Mouse (Mus musculus) ES-CJ7 (cell line): ENCODE results near the gene Neil1.
A peak's percentile ranks its signal among the peaks of the same experiment; 100 is the strongest.

Experiments used
- DNase-seq: peaks from one replicate; pipeline ENCODE4 v3.0.0; 2011; ENCODE audit warnings: low read depth, low spot score

Gene Neil1

DNA sequence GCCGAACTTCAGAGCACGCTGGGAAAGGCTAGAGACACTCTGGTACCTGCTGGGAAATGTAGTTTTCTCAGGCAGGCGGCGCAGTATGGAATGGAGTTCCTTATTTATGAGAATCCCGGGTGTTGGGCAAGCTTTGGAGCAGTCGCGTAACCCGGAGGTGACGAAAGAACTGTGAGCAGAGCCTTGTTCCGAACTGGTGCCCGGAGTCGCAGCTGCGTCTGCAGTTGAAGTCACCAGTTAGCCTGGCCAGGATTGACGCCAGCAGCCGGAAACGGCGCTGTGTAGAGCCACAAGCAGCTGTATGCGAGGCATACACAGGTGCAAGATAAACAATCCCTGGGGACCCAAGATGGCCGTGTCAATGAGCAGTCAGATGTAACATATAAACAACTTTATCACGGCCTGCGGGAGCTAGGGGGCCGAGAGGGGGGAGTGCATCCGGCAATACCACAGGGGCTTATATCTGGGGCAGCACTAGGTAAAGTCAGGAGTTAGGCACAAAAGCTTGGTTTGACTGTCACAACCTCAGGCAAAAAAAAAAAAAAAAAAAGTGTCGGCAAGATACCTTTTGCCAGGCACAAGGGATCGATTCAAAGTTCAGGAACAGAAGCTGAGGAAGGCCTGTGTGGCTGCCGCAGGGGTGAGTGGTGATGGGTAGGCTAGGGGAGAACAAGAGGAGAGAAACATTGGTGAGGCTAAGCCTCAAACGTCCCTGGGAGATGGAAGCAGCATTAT, at the start of gene Neil1:
Gene Neil1, minus strand, starts transcription at position 162 of the 735 bp plus-strand sequence.
- DNase-seq, result peak; percentile 92

DNA sequence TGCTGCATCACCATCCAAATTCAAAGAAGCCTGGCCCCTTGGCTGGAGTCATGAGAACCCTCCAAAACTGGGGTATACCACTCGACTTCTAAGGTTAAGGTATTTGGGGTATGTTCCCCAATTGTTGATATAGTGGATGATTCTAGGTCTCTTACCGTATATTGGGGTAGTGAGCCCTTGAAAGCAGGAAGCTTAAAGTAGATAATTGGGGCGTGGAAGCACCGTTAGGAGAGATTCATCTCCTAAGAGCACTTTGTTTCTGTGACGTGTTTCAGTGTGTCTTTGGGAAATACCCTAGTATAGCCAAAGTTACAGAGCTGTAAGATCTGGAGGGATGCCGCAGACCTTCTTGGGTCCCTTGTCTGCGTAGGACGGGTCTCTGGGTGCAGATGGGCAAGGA, 49.3 kb upstream of the Neil1 start:
- DNase-seq, result no peak

DNA sequence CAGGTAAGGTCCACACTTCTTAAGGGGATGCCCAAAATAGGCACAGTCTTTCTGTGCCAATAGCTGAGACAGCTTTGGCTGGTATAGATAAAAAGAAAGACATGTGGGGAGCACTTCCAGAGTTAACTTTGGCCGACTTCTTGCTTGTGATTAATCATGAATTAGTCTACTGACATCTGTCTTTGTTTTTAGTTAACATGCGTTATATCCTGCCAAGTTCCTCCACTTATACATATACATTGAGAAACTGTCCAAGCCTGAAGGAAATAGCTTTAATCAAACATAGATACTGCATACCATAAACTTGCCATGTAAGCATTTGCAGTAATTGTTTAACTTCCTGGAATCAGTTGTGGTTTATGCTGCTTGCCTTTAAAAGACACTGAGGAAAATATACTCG, 48.6 kb upstream of the Neil1 start:
- no peak for DNase-seq

DNA sequence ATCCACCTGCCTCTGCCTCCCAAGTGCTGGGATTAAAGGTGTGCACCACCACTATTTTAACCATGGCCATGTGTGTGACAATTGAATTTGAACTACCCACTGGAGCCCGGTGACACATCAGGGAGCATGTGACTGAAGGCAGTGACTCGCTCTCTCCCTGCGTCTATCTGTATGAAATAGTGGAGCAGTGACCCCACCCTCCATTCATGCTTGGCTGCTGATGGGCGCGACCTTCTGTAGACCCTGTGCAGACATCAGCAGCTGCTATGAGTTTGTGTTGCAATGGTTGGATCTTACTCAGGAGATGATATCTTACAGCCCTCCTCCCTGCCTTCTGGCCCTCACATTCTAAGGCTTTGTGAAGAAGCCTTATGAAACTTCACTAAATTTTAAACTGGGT, 20.3 kb upstream of the Neil1 start:
- no peak for DNase-seq

DNA sequence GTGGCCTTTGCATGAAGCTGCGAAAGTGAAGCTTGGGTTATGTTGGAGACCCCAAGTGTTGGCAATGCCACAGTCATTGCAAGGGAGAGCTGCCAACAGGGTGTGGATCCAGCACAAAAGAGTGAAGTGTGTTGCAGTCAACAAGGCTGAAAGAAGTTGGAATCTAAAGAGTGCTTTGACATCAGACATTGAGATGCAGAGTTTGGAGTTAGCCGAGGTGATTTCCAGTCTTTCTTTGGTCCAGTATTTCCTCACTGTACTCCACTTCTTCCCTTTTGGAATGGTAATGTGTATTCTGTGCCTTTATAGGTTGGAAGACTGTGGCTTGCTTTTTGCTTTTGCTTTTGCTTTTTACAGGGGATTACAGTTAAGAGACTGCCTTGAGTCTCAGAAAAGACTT, 18.1 kb upstream of the Neil1 start:
- peak; percentile 48 for DNase-seq

DNA sequence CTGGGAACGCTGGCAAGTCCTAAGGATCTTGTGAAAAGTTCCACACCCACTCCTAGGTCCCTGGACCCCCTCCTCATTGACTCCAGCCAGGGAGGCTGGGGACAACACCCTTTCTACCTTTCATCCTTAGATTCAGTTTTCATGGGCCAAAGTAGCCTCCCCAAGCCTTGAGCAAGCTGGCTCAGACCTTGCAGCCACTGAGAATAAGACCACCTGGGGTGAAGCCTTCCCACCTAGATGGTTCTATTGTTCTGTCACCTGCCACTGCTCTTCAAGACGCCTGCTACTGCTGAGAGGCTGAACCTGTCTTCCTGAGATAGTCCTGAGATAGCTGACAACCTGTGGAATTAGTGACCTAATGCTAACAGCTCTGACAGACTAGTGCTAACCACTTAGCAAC, 15.0 kb upstream of the Neil1 start:
- DNase-seq, result peak; percentile 91

DNA sequence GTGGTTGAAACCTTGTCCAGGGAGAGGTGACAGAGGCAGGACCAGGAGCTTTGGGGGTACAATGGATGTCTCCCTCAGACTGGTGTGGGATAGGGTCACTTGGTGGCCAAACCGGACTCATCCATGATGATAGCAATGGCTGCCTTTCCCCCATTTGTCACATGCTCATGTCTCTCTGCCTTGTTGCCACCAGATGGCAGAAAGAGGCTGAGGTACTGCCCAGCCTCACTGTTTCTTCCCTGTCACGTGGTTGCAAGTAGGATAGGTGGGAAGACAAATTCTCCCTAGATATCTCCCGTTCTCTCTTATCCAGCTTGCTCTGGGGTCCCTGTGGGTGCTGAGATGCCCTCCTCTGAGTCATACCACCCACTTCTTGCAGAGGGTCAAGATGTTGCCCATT, 14.4 kb upstream of the Neil1 start:
- DNase-seq, result peak; percentile 87

DNA sequence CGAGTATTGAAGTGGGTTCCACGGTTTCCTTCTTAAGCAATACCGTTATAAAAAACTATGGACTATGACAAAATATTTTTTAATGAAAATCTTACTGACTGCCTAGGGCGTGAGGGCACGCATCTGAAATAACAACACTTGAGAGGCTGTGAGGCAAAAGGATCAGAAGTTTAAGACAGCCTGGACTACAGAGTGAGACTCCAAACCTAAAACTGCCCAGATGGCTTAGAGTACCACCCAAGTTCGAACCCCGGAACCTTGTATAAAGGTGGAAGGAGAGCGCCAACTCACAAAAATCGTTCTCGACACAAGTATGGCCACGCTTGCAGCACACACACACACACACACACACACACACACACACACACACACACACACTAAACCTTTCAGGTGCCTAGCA, 10.4 kb upstream of the Neil1 start:
- DNase-seq, result no peak

DNA sequence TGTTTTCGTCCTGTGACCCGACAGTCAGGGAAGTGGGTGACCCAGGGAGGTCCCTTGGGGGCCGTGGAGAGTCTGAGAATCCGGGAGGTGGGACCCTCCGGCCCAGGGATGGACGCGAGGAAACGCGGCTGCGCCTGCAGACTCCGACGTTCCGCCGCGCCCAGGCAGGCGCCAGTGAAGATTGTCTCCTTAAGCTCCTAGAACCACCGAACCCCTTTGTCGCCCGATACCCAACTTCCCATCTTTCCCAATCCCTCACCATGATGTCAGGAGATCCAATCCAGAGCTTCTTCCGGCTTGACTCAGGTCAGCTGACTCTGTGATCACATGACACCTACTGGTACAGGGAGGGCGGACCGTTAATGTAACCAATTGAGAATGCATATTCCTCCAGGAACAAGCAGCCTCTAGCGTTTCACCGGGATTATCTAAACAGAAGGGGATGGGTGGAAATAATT, 9.9 kb upstream of the Neil1 start, which contains the start of gene Commd4:
Gene Commd4, minus strand, starts transcription at position 319 of the 458 bp plus-strand sequence.
- peak; percentile 99 for DNase-seq

DNA sequence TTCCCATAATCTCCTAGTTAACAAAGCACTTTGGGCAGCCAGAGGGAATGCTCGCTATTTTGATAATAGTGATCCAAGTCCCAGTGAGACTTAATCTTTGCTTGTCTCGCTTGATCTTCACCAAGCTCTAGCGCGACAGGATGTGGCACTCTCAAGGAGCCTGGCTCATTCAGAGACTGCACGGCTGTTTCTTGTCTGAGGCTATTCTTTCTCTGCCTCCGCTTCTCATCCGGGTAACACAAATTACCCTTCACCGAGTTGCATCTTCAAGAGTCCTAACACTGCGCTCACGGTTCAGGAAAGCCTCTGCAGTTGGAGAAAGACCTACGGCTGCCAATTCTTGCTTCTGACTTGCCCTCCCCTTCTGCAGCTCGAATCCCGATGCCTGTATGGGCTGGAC, 9.4 kb upstream of the Neil1 start:
- DNase-seq, result peak; percentile 17

DNA sequence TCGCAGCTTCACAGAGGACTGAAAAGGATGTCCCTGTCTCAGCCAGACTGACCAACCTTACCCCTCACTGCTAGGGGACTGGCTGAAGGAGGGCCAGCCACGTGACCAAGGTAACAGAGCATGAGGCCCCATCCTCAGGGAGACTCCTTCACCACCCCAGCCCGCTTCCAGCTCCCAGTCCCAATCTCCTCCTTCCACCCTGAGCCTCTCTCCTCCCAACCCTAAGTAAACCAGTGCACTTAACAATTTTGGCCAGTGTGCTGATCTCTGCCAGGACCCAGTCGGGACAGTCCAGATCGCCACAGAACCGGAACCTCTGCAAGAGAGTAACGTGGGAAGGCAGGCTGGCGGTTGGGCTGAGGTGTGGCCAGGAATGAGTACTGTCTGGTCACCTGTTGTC, 8.7 kb upstream of the Neil1 start:
- DNase-seq, result no peak

DNA sequence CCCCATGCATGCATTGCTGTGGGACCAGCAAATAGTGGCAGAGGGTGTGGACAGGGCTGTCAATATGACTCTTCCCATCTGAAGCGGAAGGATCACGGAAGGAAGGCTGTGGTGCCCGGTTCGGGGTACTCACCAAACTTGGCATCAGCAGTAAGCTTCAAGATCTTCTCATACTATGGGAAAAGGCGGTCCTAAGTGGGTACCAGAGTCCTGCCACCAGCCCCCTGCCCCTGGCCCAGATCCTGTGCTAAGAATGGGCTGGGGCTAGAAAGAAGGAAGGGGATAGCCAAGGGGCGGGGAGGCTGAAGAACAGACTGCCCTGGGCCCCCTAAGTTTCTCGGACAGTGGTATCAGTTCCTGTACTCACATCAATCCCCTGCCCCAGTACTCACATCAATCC, 8.3 kb upstream of the Neil1 start:
- no peak for DNase-seq

DNA sequence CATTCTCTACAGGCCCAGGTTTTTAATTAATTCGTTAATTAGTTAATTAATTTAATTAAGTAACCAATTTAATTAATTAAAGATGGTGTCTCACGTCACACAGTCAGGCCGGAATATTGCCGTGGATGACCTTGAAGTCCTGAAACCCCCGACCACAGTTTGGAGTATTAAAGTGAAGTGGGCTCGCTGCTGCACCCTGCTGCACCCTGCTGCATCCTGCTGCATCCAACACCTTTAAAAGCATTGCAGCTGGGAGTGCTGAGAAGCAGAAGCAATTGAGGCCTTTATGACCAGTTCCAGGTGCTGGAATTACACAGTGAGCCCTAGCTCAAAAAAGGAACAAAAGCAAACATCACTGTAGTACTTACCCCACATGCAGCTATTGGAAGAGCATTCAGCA, 4.2 kb upstream of the Neil1 start:
- peak; percentile 21 for DNase-seq

DNA sequence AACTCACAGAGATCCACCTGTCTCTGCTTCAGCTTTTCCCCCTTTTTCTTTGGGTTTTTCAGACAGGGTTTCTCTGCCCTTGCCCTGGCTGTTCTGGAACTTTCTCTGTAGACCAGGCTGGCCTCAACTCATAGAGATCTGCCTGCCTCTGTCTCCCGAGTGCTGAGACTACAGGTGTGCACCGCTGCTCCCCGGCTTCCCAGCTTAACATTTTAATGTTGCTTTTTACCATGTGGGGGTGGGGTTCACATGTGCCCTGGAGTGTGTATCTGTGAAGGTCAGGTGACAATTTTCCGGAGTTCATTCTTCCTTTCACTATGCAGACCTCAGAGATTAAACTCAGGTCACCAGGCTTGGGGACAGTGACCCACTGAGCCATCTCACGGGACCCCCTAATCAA, 2.1 kb upstream of the Neil1 start:
- DNase-seq, result no peak

DNA sequence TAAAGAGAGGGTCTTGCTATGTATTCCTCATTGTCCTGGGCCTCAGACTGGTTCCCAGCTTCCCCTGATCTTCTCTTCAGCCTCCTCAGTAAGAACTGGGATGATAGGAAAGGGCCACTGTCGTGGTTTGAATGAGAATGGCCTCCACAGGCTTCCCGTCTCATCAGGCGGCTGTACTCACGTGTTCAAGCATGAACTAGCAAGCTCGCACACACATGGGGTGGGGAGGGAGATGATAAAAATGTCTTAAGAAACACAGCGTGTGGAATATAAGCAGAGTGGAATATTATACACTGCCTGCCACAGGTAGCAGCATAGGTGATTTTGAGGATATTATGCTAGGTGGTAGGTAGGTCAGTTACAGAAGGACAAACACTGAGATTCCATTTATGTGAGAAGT, 916 bp upstream of the Neil1 start:
- DNase-seq, result no peak

DNA sequence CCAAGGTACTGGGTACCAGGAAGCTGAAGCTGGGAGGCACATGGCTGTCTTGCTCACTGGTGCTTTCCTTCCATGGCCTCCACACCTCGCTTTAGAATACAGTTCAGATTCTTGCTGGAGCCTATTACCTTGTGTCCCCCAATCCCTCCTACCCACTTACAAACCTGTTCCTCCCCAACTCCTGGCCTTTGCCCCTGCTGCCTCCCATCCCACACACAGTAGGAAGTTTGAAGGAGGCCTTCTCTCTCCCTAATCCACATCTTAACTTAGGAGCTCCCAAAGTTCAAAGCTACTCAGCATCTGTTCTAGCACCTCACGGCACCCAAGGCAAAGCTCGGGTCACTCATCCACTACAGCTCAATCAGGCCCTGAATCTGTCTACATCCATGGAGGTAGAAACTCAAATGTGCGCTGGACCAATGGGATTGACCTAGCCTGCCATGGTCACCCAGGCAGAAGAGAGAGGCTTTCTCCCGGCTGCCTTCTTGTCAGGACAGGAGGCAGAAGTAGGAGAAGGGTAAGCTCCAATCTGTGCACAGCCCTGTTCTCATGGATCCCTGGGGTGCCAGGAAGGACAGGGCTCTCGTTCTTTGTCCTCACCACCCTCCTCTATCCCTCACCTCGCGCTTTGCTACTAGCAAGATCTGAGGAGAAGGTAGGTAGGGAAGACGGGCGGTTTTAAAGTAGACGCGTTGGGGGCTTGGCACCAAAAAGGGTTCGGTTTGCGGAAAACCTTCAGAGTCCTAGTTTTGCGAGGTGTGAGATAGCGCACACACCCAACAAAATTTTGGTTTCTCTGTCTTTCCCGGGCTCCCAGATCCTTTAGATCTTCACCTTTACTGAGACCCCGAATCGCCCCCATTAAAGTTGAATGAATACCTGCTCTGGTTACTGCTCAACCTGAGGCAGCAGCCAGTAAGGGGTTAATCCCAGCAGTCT, 631 bp downstream of the Neil1 start:
- DNase-seq, result no peak

DNA sequence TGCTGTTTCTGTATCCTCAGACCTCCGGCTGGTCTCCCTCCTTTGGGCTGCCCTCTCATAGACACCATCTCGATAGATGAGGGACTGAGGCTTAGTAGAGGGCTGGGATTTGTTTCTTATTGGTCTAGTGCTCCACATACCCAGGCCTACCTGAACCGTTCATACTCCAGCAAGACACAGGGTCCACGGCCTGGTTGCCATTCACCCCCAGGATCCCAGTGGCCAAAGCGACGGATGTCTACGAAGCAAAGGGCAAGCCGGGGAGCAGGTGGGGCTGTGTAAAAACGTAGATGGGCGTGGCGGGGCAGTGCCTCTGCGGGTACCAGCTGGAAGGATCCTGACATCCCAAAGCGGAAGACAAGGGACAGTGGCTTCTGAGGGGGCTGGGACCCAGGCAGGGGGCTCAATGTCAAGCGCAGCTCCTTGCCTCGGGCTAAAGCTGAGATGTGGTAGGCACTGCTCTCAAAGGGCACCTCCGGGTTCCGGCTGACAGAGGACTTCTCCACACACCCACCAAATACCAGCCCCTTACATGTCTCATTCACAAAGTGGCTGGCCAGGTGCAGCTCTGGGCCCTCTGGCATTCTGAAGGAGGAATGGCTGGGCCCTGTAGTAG, 1.5 kb downstream of the Neil1 start:
- DNase-seq, result no peak

DNA sequence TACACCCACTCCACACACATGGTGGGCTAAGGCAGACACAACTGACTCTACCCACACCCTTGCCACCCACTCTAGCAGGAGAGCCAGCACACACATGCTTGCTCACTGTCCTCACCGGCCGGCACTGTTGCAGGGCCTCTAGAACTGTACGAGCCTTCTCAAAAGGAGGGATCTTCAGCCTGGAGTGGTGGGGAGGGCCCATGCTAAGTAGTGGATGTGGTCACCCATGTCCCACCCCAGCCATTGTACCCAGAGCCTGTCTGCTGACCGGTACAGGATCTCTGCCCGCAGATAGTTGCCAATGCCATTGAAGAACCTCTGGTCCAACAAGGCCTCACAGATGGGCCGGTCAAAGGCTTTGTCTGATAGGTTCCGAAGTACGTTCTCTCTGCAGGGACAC, 3.3 kb downstream of the Neil1 start:
- DNase-seq, result no peak

DNA sequence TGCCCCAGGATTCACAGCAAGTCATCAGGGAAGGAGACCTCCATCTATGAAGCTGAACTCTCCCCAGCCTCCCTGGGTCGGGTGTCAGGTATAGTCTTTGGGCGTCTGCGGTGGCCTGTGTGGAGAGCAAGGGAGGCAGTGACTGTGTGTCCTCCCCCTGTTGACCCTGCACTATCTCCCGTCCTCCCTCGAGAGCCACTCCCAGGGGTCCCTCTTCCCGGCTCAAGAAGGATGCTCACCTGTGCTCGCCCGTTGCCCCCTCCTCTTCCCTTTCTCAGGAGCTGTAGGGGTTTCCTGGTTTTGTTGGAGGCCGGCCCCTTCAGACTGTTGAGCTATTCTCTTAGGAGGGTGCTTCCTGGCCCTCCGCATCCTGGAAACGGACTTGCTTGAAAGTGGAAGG, 4.9 kb downstream of the Neil1 start:
- DNase-seq, result no peak

DNA sequence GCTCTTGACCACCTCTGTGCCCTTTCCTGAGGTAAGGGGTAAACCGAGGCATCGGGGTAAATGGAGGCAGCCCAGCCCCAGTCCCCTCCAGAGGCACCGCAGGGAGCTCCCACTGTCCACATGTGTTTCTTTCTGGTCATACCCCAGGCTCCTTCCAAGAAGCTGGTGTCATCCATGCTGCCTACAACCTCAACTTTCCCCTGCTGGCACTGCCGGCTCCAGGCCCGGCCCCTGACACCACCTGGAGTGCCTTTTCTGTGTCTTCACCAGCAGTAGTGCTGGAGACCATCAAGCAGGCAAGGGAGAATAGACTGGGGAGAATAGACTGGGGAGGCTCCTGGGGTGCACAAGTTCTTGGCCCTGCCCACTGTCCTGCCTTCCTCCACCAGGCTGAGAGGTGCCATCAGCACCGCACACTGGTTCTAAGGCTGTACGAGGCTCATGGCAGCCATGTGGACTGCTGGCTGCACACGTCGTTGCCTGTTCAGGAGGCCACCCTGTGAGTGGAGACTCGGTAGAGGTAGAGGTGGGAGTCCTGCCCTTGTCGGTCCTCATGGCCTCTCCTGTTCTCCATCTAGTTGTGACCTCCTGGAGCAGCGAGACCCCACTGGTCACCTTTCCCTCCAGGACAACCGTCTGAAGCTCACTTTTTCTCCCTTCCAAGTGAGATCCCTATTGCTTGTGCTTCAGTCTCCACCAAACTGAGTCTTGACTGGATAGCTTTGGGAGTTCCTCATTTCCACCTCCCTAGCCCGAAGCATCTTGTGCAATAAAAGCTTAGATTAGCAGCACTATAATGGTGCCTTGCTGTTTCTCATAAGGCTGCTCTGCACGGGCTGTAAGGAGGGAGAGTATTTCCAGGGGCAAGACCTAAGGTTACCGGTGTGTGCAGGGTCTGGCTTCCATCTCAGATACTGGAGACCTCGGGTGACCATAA, 6.4 kb downstream of the Neil1 start:
- DNase-seq, result no peak

DNA sequence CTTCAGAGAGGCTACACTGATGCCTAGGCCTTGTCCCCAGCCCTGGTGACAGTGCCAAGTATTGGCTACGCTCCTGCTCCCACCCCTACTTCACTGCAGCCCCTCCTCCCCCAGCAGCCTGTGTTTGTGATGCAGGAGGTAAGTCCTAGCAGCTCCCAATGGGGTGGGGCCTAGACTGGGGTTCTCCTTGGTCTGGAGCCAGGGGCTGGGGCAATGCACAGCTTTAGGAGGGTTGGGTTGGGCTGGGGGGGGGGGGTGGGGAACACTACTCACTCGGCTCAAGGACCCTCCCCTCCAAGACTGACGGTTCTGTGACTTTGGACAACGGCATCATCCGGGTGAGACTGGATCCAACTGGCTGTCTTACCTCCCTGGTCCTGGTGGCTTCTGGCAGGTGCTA, 8.5 kb downstream of the Neil1 start:
- DNase-seq, result peak; percentile 81
